Mouse (Mus musculus): ENCODE measurements around the gene Slc25a11.

DNA sequence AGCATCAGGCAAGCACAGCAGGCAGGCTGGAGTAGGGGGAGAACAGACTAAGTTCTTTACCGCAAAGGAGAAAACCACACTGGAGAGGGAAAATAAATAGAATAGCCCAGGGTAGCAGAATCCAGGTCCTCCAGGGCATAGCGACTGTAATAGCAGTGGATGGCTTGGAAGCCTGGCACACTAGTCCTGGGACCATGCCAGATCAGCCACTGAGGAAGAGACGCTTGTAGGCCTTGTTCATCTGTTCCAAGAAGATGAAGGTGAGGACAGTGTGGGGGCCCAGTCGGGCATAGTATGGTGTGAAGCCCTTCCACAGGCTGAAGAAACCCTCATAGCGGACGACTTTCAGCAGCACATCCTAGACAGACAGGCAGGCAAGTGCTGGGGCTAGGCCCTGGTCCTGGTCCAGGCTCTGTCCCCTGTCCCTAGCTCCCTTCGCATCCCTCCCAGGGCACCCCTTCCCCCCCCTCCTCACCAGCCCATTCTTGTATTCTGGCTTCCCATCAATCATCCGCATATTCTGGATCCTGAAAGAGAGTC, 2.6 kb downstream of the Slc25a11 start:
- TF ChIP-seq CTCF (IDR thresholded peaks at IDR 0.05; ENCODE audit: low read depth, low read length) (no peak), POLR2A (IDR thresholded peaks at IDR 0.05; ENCODE audit: extremely low read depth, insufficient read depth, low read length) (no peak)
